Mouse (Mus musculus): ENCODE data around the gene Ltb4r1.

- TF ChIP-seq CTCF (IDR thresholded peaks at IDR 0.05; ENCODE audit: extremely low read depth, insufficient read depth, low read length) (no peak), POLR2A (IDR thresholded peaks at IDR 0.05; ENCODE audit: extremely low read depth, insufficient read depth, low read length) (no peak)
Measured at GRCm38 (mm10) chr14:55721076-55721475, 44.7 kb upstream of the Ltb4r1 start.
